Mouse (Mus musculus) heart, postnatal 10 days (tissue): Measurements from ENCODE around the gene Fxyd3. TPM values are rescaled to one million over a fixed set of nuclear protein-coding genes. Genes with fewer than 3 reads are reported as not detected.

ENCODE experiments used
- DNase-seq, 2 experiments: peaks; one replicate each; pipeline ENCODE4 v3.0.0; 2021
- intact Hi-C: fragments of 180-260 bp; cut with DNase I; formaldehyde crosslinking; loops from one replicate; pipeline ENCODE4 v1.15.1; 2025
- total RNA-seq, 2 experiments: library from RNA; stranded (reverse); gene quantifications; 2 replicates each; pipeline ENCODE4 v1.2.3; 2021

Fxyd3 gene
- total RNA-seq, 2 experiments from 2014 or later, result 2.8 to 5.1 TPM

- intact Hi-C loops, result no loop called here
- DNase-seq, result no peak
Observed at GRCm38 (mm10) chr7:31099612-31099982, 23.1 kb upstream of the Fxyd3 start.

- intact Hi-C loops, result no loop called here
- DNase-seq, result peak in 1 of 2 experiments; percentile 45
Observed at GRCm38 (mm10) chr7:31098697-31099611, 22.4 kb upstream of the Fxyd3 start.

DNA sequence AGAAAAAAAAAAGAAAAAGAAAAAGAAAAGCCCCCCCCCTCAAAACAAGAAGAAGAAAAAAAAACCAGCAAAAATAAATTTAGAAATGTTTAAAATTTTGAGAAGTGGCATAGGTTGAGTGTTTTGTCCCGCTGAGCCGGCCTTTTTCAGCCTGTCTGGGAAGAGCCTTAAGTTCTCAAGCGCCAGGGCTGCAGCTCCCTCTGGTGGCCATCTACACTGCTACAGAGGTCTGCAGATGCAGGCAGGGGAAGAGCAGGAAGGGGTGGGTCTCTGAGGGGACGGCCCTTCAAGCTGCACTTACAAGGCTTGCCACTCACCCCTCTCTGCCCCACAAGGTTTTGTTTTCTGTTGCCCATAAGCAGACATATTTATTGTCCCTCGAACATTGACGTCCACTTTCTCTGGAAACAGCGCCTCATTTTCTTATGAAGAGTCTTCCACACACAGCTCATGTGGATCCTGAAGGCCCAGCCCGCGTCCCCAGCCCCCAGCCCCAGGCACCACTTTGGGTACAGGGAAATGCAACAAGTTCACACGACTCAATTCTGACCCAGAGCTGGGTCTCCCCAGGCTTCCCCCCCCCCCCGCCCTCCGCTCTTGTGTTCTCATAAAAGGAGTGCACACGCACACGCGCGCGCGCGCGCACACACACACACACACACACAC is 21.2 kb upstream of the Fxyd3 start:
- intact Hi-C loops, result loop anchor here (1.0 to 2.0 kb wide), 2 partner anchors 15 to 38 kb away; partner anchors contain the start of gene Lgi4
- peak; percentile 95 to 96 for DNase-seq

GRCm38 (mm10) chr7:31096892-31097564 is 20.5 kb upstream of the Fxyd3 start:
- intact Hi-C loops, result loop anchor here (1.0 to 2.0 kb wide), 2 partner anchors 14 to 38 kb away; partner anchors contain the start of gene Lgi4
- no peak for DNase-seq

GRCm38 (mm10) chr7:31094774-31095501 is 18.4 kb upstream of the Fxyd3 start:
- intact Hi-C loops, result no loop called here
- peak in 1 of 2 experiments; percentile 28 for DNase-seq

- intact Hi-C loops, result no loop called here
- DNase-seq, result no peak
Observed at GRCm38 (mm10) chr7:31089721-31090120, 13.2 kb upstream of the Fxyd3 start.

DNA sequence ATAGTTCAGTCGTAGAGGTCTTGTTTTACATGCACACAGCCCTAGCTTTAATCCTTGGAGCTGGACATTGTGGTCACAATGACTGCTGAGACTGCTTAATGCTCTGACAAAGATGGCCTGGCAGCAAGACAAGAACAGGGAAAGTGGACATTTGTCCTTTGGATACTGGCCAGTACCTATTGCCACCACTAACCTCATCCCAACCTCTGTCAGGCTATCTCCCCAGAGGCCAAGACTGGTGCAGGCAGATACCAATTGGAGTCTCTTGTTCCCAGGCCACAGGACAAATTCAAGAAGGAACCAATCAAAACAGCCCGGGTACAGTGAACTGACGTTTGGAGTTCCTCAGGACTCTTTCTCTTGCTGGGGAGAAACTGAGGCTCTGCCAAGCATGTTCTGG is 11.7 kb upstream of the Fxyd3 start:
- no peak for DNase-seq
- intact Hi-C loops, result no loop called here

DNA sequence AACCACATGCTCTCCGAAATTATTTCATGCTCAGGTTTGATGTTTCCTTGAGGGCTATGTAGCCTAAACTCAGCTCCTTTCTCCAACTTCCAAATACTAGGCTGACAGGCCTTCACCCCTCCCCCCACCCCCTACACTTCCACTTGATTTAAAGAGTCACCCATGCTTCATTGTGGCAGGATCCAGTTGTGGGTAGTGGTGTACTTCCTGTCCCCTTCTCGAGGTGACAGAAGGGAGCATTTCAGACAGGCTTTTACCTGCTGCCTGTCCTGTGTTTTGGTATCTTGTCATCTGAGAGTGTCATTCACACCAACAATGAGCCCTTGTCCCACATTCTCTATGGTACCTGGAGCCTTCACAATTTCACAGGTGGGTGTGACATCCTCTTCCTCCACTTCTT is 10.8 kb upstream of the Fxyd3 start:
- DNase-seq, result no peak
- intact Hi-C loops, result no loop called here

GRCm38 (mm10) chr7:31086175-31086755 is 9.8 kb upstream of the Fxyd3 start:
- intact Hi-C loops, result no loop called here
- no peak for DNase-seq

- intact Hi-C loops, result no loop called here
- peak; percentile 62 to 71 for DNase-seq
Observed at GRCm38 (mm10) chr7:31085171-31085570, 8.7 kb upstream of the Fxyd3 start.

GRCm38 (mm10) chr7:31084140-31084539 is 7.6 kb upstream of the Fxyd3 start:
- intact Hi-C loops, result no loop called here
- no peak for DNase-seq

DNA sequence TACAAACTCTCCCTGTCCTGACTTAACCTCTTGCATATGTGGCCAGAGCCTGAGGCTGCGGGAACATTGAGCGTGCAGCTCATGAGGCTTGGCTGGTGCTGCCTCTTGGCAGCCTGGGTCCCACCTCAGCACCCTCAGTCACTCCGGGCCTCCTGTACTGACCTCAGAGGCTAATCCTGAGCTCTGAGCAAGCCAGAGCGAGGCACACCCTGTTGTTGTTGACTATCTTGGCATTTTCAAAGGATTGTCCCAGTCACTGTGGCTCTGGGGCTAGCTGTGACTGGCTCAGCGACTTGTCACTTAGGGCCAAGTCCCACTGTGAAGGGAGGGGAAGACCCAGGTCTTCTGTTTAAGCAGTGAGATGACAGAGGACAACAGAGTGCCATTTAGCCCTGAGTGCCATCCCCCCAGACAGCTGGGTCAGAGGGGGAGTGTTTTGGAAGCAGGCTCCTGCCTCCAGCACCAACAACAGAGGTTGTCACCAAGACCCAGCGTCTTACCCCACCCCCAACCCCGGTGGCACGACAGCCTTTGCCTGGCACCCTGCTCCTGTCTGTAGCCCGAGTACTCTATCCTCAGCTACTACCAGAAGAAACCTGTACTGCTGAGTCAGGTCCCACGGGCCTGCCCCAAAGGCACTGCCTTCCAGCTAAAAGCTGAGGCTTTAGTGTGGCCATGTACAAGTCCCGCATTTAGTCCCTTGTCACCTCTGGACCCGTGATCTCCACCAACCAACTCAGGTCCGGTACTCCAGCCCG is 6.5 kb upstream of the Fxyd3 start:
- peak; percentile 85 to 87 for DNase-seq
- intact Hi-C loops, result loop anchor here (2.0 kb wide), 1 partner anchor 14 kb away; no protein-coding TSS in a partner anchor

- intact Hi-C loops, result loop anchor here (2.0 kb wide), 1 partner anchor 15 kb away; no protein-coding TSS in a partner anchor
- no peak for DNase-seq
Observed at GRCm38 (mm10) chr7:31082106-31082505, 5.6 kb upstream of the Fxyd3 start.

DNA sequence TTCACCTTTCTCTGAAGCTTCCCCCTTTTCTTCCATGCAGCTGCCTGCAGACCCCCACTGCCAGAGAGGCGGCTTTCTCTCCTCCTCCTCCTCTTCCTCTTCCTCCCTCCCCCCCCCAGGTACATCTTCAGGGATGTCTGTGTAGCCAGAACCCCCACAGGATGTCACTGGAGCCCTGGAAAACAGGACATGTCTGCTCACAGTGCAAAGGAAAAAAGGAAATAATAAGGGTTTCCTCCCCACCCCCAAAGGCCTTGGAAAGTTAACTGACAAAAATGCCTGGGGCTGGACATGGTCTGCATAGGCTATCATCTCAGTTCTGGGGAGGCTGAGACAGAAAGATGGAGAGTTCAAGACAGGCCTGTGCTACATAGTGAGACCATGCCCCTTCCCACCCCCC is 4.6 kb upstream of the Fxyd3 start:
- no peak for DNase-seq
- intact Hi-C loops, result no loop called here

DNA sequence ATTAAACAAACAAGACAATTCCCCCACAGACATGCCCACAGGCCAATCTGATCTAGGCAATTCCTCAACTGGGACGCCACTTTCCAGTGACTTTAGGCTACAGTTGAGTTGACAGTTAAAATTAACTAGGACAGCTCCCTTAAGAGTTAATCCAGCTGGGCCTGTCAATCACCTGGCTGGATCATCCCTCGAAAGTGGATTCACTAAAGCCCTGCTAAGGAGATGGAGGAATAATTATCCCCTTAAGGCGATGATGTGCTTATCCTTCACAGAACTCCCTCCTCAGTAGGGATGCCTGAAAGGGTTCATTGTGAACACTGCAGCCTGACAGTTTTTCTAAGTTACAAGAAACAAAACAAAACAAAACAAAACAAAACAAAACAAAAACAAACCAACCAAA is 4.1 kb upstream of the Fxyd3 start:
- DNase-seq, result no peak
- intact Hi-C loops, result no loop called here

GRCm38 (mm10) chr7:31079670-31080069 is 3.2 kb upstream of the Fxyd3 start:
- intact Hi-C loops, result loop anchor here (5.0 kb wide), 1 partner anchor 207 kb away; no protein-coding TSS in a partner anchor
- no peak for DNase-seq

DNA sequence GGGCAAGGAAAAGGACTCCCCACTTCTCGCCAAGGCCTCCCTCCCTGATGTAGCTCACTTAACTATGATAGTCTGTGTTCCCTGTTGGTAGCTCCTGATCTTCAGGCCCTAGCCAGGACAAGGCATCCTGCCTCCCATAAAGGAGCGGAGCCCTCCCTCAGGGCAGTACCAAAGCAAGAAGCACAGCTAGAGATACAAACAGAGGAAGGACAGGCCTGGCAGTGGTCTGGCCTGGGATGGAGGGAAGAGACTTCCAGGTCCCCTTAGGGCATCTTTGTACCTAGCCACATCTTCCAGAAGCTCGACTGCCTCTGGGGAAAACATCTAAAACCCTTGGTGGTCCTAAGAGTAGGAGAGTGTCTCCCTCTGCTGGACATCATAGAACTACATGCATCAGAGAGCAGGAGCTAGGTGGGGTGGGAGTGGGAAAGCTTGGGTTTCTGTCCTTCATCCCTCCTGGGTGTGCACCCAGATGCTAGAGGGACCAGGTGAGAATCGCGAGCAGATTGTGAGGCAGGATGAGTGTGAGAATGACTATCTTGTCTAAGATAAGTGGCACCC is 1.5 kb upstream of the Fxyd3 start:
- intact Hi-C loops, result loop anchor here (1.0 to 5.0 kb wide), 2 partner anchors 19 to 206 kb away; partner anchors contain the start of gene Lgi4
- DNase-seq, result peak; percentile 69 to 79

DNA sequence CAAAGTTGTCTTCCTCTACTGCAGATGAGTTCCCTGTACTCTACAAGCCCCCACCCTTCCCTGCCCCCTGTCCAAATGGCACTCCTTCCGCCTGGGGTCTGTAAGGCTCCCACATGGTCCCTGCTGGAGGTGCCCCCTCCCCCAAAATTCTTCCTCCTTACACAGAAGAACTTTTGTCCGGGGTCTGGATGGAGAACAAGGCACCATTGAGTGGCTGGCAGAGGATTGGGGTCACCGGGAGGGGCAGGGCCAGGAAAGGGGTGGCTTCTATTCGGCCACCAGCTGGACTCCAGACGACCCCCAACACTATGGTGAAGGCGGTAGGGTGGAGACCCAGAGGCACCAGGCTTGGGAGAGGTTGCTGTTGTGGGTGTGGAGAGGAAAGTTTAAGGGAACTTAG is 966 bp upstream of the Fxyd3 start:
- DNase-seq, result no peak
- intact Hi-C loops, result loop anchor here (5.0 kb wide), 1 partner anchor 205 kb away; no protein-coding TSS in a partner anchor

DNA sequence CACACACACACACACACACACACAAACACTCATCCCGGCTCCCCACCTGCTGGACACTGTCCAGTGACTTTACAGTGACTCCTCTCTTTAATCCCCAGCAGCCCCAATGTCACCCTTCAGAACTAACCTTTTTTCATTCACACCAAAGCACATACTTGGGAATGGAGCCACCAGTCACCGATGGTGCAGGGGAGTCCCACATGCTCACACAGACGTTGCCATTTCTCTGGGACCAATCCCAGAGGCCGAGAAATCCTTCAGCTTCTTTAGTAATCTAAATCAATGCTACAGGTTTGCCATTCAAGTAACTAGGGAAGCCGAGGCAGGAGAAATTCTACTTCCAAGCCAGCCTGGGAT is 1.8 kb downstream of the Fxyd3 start:
- intact Hi-C loops, result loop anchor here (5.0 kb wide), 1 partner anchor 202 kb away; no protein-coding TSS in a partner anchor
- no peak for DNase-seq
